Mouse (Mus musculus): Measurements from ENCODE around the gene Pfas. TPM values are rescaled to one million over a fixed set of nuclear protein-coding genes. Genes with fewer than 3 reads are reported as not detected.

Gene Pfas
- polyA plus RNA-seq, 1 experiment from 2014 or later: 14.3 TPM

GRCm38 (mm10) chr11:68947542-68947993 is 60.7 kb downstream of the Pfas start:
- H3K4me3 ChIP-seq (ENCODE audit: control insufficient read depth in 1 of 2, insufficient read depth in 1 of 2, low read depth in 1 of 2, low read length in 2 of 2): no peak overlapping the region
- no peak for ATAC-seq (ENCODE audit: insufficient number of reproducible peaks, insufficient read depth, low FRiP score, low read depth)
- H3K36me3 ChIP-seq (ENCODE audit: control insufficient read depth, insufficient read depth, low read length): peaks cover 10% of the 10 kb centered on the region; the same call in 1 of the 2 replicates
- peak overlapping the region; percentile 58 for H3K4me2 ChIP-seq (ENCODE audit: low read length)
- peaks cover 3 to 6% of the 10 kb centered on the region in 2 experiments; a peak in 2 of 4 replicates for H3K4me1 ChIP-seq (ENCODE audit: control insufficient read depth in 2 of 2, insufficient read depth in 2 of 2, low read length in 2 of 2)
- no peak overlapping the region for H3K27ac ChIP-seq (replicated peaks in 1 of 2; ENCODE audit: control insufficient read depth in 1 of 2, insufficient read depth in 1 of 2, low read depth in 2 of 2, low read length in 2 of 2)
- H3K9me3 ChIP-seq (ENCODE audit: control insufficient read depth, low read length): no peaks in the 10 kb centered on the region
- H3K27me3 ChIP-seq (ENCODE audit: control insufficient read depth, insufficient read depth, low read length): peaks cover 3% of the 10 kb centered on the region; the same call in 1 of the 2 replicates
- 38% methylated on average over 12 of the region's 12 CpGs for WGBS
- no peak overlapping the region for H3K9ac ChIP-seq (ENCODE audit: low read length)

GRCm38 (mm10) chr11:68946806-68947440 is 61.3 kb downstream of the Pfas start:
- no peak for ATAC-seq (ENCODE audit: insufficient number of reproducible peaks, insufficient read depth, low FRiP score, low read depth)
- WGBS: 21% methylated on average over 16 of the region's 16 CpGs
- peaks cover 3% of the 10 kb centered on the region; the same call in 1 of the 2 replicates for H3K27me3 ChIP-seq (ENCODE audit: control insufficient read depth, insufficient read depth, low read length)
- peak overlapping the region; percentile 20 to 24 for H3K4me3 ChIP-seq (ENCODE audit: control insufficient read depth in 1 of 2, insufficient read depth in 1 of 2, low read depth in 1 of 2, low read length in 2 of 2)
- no peaks in the 10 kb centered on the region for H3K9me3 ChIP-seq (ENCODE audit: control insufficient read depth, low read length)
- peaks cover 3 to 6% of the 10 kb centered on the region in 2 experiments; a peak in 2 of 4 replicates for H3K4me1 ChIP-seq (ENCODE audit: control insufficient read depth in 2 of 2, insufficient read depth in 2 of 2, low read length in 2 of 2)
- peak overlapping the region; percentile 58 for H3K4me2 ChIP-seq (ENCODE audit: low read length)
- no peak overlapping the region for H3K27ac ChIP-seq (replicated peaks in 1 of 2; ENCODE audit: control insufficient read depth in 1 of 2, insufficient read depth in 1 of 2, low read depth in 2 of 2, low read length in 2 of 2)
- peak overlapping the region; percentile 34; the same call in 1 of the 2 replicates for H3K9ac ChIP-seq (ENCODE audit: low read length)
- peaks cover 10% of the 10 kb centered on the region; the same call in 1 of the 2 replicates for H3K36me3 ChIP-seq (ENCODE audit: control insufficient read depth, insufficient read depth, low read length)

GRCm38 (mm10) chr11:68946001-68946400 is 62.3 kb downstream of the Pfas start:
- Histone ChIP-seq H3K27ac (replicated peaks in 1 of 2; ENCODE audit: control insufficient read depth in 1 of 2, insufficient read depth in 1 of 2, low read depth in 2 of 2, low read length in 2 of 2) (no peak overlapping the region), H3K4me3 (ENCODE audit: control insufficient read depth in 1 of 2, insufficient read depth in 1 of 2, low read depth in 1 of 2, low read length in 2 of 2) (no peak overlapping the region), H3K4me2 (ENCODE audit: low read length) (no peak overlapping the region), H3K9me3 (ENCODE audit: control insufficient read depth, low read length) (no peaks in the 10 kb centered on the region), H3K4me1 (ENCODE audit: control insufficient read depth in 2 of 2, insufficient read depth in 2 of 2, low read length in 2 of 2) (peaks cover 3 to 6% of the 10 kb centered on the region in 2 experiments; a peak in 2 of 4 replicates), H3K9ac (ENCODE audit: low read length) (no peak overlapping the region), H3K27me3 (ENCODE audit: control insufficient read depth, insufficient read depth, low read length) (no peaks in the 10 kb centered on the region), H3K36me3 (ENCODE audit: control insufficient read depth, insufficient read depth, low read length) (peaks cover 4% of the 10 kb centered on the region; the same call in 1 of the 2 replicates)
- WGBS: 88% methylated on average over 4 of the region's 4 CpGs
- ATAC-seq (ENCODE audit: insufficient number of reproducible peaks, insufficient read depth, low FRiP score, low read depth): no peak

- no peak overlapping the region for H3K4me2 ChIP-seq (ENCODE audit: low read length)
These were observed 63.0 kb downstream of the Pfas start for GRCm38 (mm10) chr11:68945245-68945644.

GRCm38 (mm10) chr11:68942731-68943130 is 65.5 kb downstream of the Pfas start:
- Histone ChIP-seq H3K4me3 (ENCODE audit: control insufficient read depth in 1 of 2, insufficient read depth in 1 of 2, low read depth in 1 of 2, low read length in 2 of 2) (no peak overlapping the region), H3K27ac (replicated peaks in 1 of 2; ENCODE audit: control insufficient read depth in 1 of 2, insufficient read depth in 1 of 2, low read depth in 2 of 2, low read length in 2 of 2) (no peak overlapping the region), H3K36me3 (ENCODE audit: control insufficient read depth, insufficient read depth, low read length) (no peaks in the 10 kb centered on the region), H3K9me3 (ENCODE audit: control insufficient read depth, low read length) (no peaks in the 10 kb centered on the region), H3K4me2 (ENCODE audit: low read length) (no peak overlapping the region), H3K27me3 (ENCODE audit: control insufficient read depth, insufficient read depth, low read length) (no peaks in the 10 kb centered on the region), H3K9ac (ENCODE audit: low read length) (no peak overlapping the region), H3K4me1 (ENCODE audit: control insufficient read depth in 2 of 2, insufficient read depth in 2 of 2, low read length in 2 of 2) (peaks cover 5 to 9% of the 10 kb centered on the region in 2 experiments; a peak in 3 of 4 replicates)
- 75% methylated on average over 8 of the region's 8 CpGs for WGBS
- no peak for ATAC-seq (ENCODE audit: insufficient number of reproducible peaks, insufficient read depth, low FRiP score, low read depth)

More at GRCm38 (mm10) chr11:68945245-68945644, 63.0 kb downstream of the Pfas start:
- Histone ChIP-seq H3K9me3 (ENCODE audit: control insufficient read depth, low read length) (no peaks in the 10 kb centered on the region), H3K27me3 (ENCODE audit: control insufficient read depth, insufficient read depth, low read length) (no peaks in the 10 kb centered on the region), H3K4me3 (ENCODE audit: control insufficient read depth in 1 of 2, insufficient read depth in 1 of 2, low read depth in 1 of 2, low read length in 2 of 2) (no peak overlapping the region), H3K4me1 (ENCODE audit: control insufficient read depth in 2 of 2, insufficient read depth in 2 of 2, low read length in 2 of 2) (peaks cover 5 to 9% of the 10 kb centered on the region in 2 experiments; a peak in 3 of 4 replicates), H3K36me3 (ENCODE audit: control insufficient read depth, insufficient read depth, low read length) (0 out of 2 replicates have a peak, but pooled peaks cover 3% of the 10 kb centered on the region), H3K9ac (ENCODE audit: low read length) (no peak overlapping the region), H3K27ac (replicated peaks in 1 of 2; ENCODE audit: control insufficient read depth in 1 of 2, insufficient read depth in 1 of 2, low read depth in 2 of 2, low read length in 2 of 2) (no peak overlapping the region)
- no peak for ATAC-seq (ENCODE audit: insufficient number of reproducible peaks, insufficient read depth, low FRiP score, low read depth)
- 65% methylated on average over 2 of the region's 2 CpGs for WGBS

- no peak for ATAC-seq (ENCODE audit: insufficient number of reproducible peaks, insufficient read depth, low FRiP score, low read depth)
- H3K9me3 ChIP-seq (ENCODE audit: control insufficient read depth, low read length): no peaks in the 10 kb centered on the region
- WGBS: 51% methylated on average over 4 of the region's 4 CpGs
- no peak overlapping the region for H3K27ac ChIP-seq (replicated peaks in 1 of 2; ENCODE audit: control insufficient read depth in 1 of 2, insufficient read depth in 1 of 2, low read depth in 2 of 2, low read length in 2 of 2)
- H3K4me2 ChIP-seq (ENCODE audit: low read length): peak overlapping the region; percentile 74
- H3K4me1 ChIP-seq (ENCODE audit: control insufficient read depth in 2 of 2, insufficient read depth in 2 of 2, low read length in 2 of 2): peaks cover 2 to 4% of the 10 kb centered on the region in 2 experiments; a peak in 3 of 4 replicates
- H3K9ac ChIP-seq (ENCODE audit: low read length): peak overlapping the region; percentile 79
- H3K27me3 ChIP-seq (ENCODE audit: control insufficient read depth, insufficient read depth, low read length): no peaks in the 10 kb centered on the region
- H3K36me3 ChIP-seq (ENCODE audit: control insufficient read depth, insufficient read depth, low read length): no peaks in the 10 kb centered on the region
- H3K4me3 ChIP-seq (ENCODE audit: control insufficient read depth in 1 of 2, insufficient read depth in 1 of 2, low read depth in 1 of 2, low read length in 2 of 2): peak overlapping the region in 1 of 2 experiments; percentile 54; a peak in 2 of 4 replicates
These were observed 67.7 kb downstream of the Pfas start for GRCm38 (mm10) chr11:68940516-68940915.

GRCm38 (mm10) chr11:68939451-68940304 is 68.6 kb downstream of the Pfas start:
- H3K4me1 ChIP-seq (ENCODE audit: control insufficient read depth in 2 of 2, insufficient read depth in 2 of 2, low read length in 2 of 2): peaks cover 2 to 4% of the 10 kb centered on the region in 2 experiments; a peak in 3 of 4 replicates
- H3K27me3 ChIP-seq (ENCODE audit: control insufficient read depth, insufficient read depth, low read length): no peaks in the 10 kb centered on the region
- peak overlapping the region; percentile 48 to 54 for H3K4me3 ChIP-seq (ENCODE audit: control insufficient read depth in 1 of 2, insufficient read depth in 1 of 2, low read depth in 1 of 2, low read length in 2 of 2)
- no peaks in the 10 kb centered on the region for H3K9me3 ChIP-seq (ENCODE audit: control insufficient read depth, low read length)
- peak; percentile 97 for ATAC-seq (ENCODE audit: insufficient number of reproducible peaks, insufficient read depth, low FRiP score, low read depth)
- H3K36me3 ChIP-seq (ENCODE audit: control insufficient read depth, insufficient read depth, low read length): no peaks in the 10 kb centered on the region
- H3K9ac ChIP-seq (ENCODE audit: low read length): peak overlapping the region; percentile 79
- peak overlapping the region; percentile 74 for H3K4me2 ChIP-seq (ENCODE audit: low read length)
- WGBS: 2% methylated on average over 16 of the region's 16 CpGs
- H3K27ac ChIP-seq (replicated peaks in 1 of 2; ENCODE audit: control insufficient read depth in 1 of 2, insufficient read depth in 1 of 2, low read depth in 2 of 2, low read length in 2 of 2): peak overlapping the region; percentile 52 to 74; a peak in 3 of 4 replicates
